Mouse (Mus musculus): ENCODE results near the gene Creb5.

DNA sequence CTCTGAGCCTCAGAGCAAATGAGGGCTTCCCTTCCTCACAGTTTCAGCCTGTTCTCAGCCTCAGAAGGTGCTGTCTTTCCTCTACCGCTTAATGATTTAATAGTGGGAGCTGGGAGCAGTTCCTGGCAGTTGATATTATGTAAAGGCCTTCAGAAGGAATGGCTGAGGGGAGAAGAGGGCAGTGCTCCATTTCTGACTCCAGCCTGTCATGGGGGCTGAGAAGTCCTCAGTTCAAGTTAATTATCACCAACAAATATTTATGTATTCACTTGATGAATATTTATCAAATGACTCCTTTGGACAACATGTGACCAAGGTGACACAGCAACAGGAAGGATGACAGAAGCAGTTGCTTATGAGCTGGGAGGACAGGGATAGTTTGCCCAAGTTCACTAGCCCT lies 214.2 kb downstream of the Creb5 start:
- TF ChIP-seq POLR2A (IDR thresholded peaks at IDR 0.05; ENCODE audit: borderline replicate concordance, insufficient read depth, low read length): no peak
- TF ChIP-seq CTCF (IDR thresholded peaks at IDR 0.05; ENCODE audit: borderline replicate concordance, insufficient read depth, low read depth, low read length): no peak

Measured in cerebellum, adult 2 months (tissue).